Mouse (Mus musculus) kidney, adult 2 months (tissue): Measurements from ENCODE around the gene Phf12.

Experiments
- CTCF ChIP-seq: fragments of 200-500 bp; conservative IDR thresholded peaks from 2 replicates; pipeline ENCODE4 v1.5.1; 2011; ENCODE audit warnings: low read depth, mild to moderate bottlenecking, control low read depth, low read length, moderate library complexity, mixed read lengths; ENCODE audit not compliant: insufficient read depth, insufficient read length
- POLR2A ChIP-seq: fragments of 200-500 bp; IDR thresholded peaks from one replicate; pipeline ENCODE4 v1.6.1; 2011; ENCODE audit warnings: low read depth, low read length, control low read depth

GRCm38 (mm10) chr11:78066641-78067040 lies 84.1 kb downstream of the Phf12 start:
- no peak for TF ChIP-seq POLR2A
- no peak for TF ChIP-seq CTCF
